Mouse (Mus musculus): ENCODE data around the gene Pip4k2a. TPM values are rescaled to one million over a fixed set of nuclear protein-coding genes. Genes with fewer than 3 reads are reported as not detected.
"Not testable (repeated sequence)": the region's sequence is repeated elsewhere in the genome, so short reads cannot be mapped to it uniquely, and the experiment has no call there.

Pip4k2a gene
- polyA plus RNA-seq, 2 experiments: 15.2 to 16.6 TPM

- DNase-seq (ENCODE audit: low read depth in 3 of 3, low spot score in 3 of 3) (no peak), ATAC-seq (ENCODE audit: insufficient read depth) (no peak)
- Histone ChIP-seq H3K9ac (replicated peaks) (no peak overlapping the region), H3K4me3 (ENCODE audit: insufficient read depth in 1 of 2, low read depth in 2 of 2, low read length in 2 of 2) (no peak overlapping the region), H3K36me3 (replicated peaks; ENCODE audit: control insufficient read depth, insufficient read depth, low read depth) (no peaks in the 10 kb centered on the region), H3K4me1 (replicated peaks; ENCODE audit: control insufficient read depth in 2 of 2, insufficient read depth in 2 of 2, low read length in 1 of 2) (peaks cover 9 to 17% of the 10 kb centered on the region in 2 experiments; a peak in 3 of 4 replicates), H3K9me3 (ENCODE audit: control insufficient read depth, low read length) (no peaks in the 10 kb centered on the region), H3K27me3 (ENCODE audit: control insufficient read depth, insufficient read depth, low read length) (no peaks in the 10 kb centered on the region), H3K4me2 (ENCODE audit: low read depth) (no peak overlapping the region), H3K27ac (no peak overlapping the region)
- TF ChIP-seq EP300 (IDR thresholded peaks at IDR 0.05; ENCODE audit: low read depth): no peak
- TF ChIP-seq CTCF (IDR thresholded peaks at IDR 0.05; ENCODE audit: low read depth): no peak
- 77% methylated on average over 1 of the region's 1 CpGs for WGBS (ENCODE audit: insufficient replicate concordance)
Observed at GRCm38 (mm10) chr2:19016839-19017238, 18.9 kb upstream of the Pip4k2a start.

GRCm38 (mm10) chr2:19016348-19016747, 18.4 kb upstream of the Pip4k2a start:
- no peak overlapping the region for H3K4me2 ChIP-seq (ENCODE audit: low read depth)
- H3K9ac ChIP-seq (replicated peaks): no peak overlapping the region
- TF ChIP-seq EP300 (IDR thresholded peaks at IDR 0.05; ENCODE audit: low read depth): no peak
- no peak for TF ChIP-seq CTCF (IDR thresholded peaks at IDR 0.05; ENCODE audit: low read depth)
- no peak overlapping the region for H3K27ac ChIP-seq
- no peak for DNase-seq (ENCODE audit: low read depth in 3 of 3, low spot score in 3 of 3)
- no peak overlapping the region for H3K4me3 ChIP-seq (ENCODE audit: insufficient read depth in 1 of 2, low read depth in 2 of 2, low read length in 2 of 2)
- no peaks in the 10 kb centered on the region for H3K27me3 ChIP-seq (ENCODE audit: control insufficient read depth, insufficient read depth, low read length)
- H3K9me3 ChIP-seq (ENCODE audit: control insufficient read depth, low read length): no peaks in the 10 kb centered on the region
- 65% methylated on average over 5 of the region's 5 CpGs for WGBS (ENCODE audit: insufficient replicate concordance)
- no peaks in the 10 kb centered on the region for H3K36me3 ChIP-seq (replicated peaks; ENCODE audit: control insufficient read depth, insufficient read depth, low read depth)
- H3K4me1 ChIP-seq (replicated peaks; ENCODE audit: control insufficient read depth in 2 of 2, insufficient read depth in 2 of 2, low read length in 1 of 2): peaks cover 9 to 17% of the 10 kb centered on the region in 2 experiments
- ATAC-seq (ENCODE audit: insufficient read depth): no peak

- H3K4me2 ChIP-seq (ENCODE audit: low read depth): peak overlapping the region; percentile 60
- no peaks in the 10 kb centered on the region for H3K9me3 ChIP-seq (ENCODE audit: control insufficient read depth, low read length)
- ATAC-seq (ENCODE audit: insufficient read depth) (peak; percentile 99), DNase-seq (ENCODE audit: low read depth in 3 of 3, low spot score in 3 of 3) (peak; percentile 93 to 96 (median 95))
- H3K27me3 ChIP-seq (ENCODE audit: control insufficient read depth, insufficient read depth, low read length): no peaks in the 10 kb centered on the region
- H3K4me3 ChIP-seq (ENCODE audit: insufficient read depth in 1 of 2, low read depth in 2 of 2, low read length in 2 of 2): peak overlapping the region; percentile 20 to 56; a peak in 3 of 4 replicates
- H3K9ac ChIP-seq (replicated peaks): peak overlapping the region; percentile 39
- no peaks in the 10 kb centered on the region for H3K36me3 ChIP-seq (replicated peaks; ENCODE audit: control insufficient read depth, insufficient read depth, low read depth)
- peaks cover 24 to 37% of the 10 kb centered on the region in 2 experiments for H3K4me1 ChIP-seq (replicated peaks; ENCODE audit: control insufficient read depth in 2 of 2, insufficient read depth in 2 of 2, low read length in 1 of 2)
- H3K27ac ChIP-seq: peak overlapping the region; percentile 79
- WGBS (ENCODE audit: insufficient replicate concordance): 10% methylated on average over 6 of the region's 6 CpGs
- TF ChIP-seq EP300 (IDR thresholded peaks at IDR 0.05; ENCODE audit: low read depth): peak; percentile 96
- no peak for TF ChIP-seq CTCF (IDR thresholded peaks at IDR 0.05; ENCODE audit: low read depth)
Observed at GRCm38 (mm10) chr2:19011443-19011842, 13.5 kb upstream of the Pip4k2a start.

GRCm38 (mm10) chr2:19010541-19010940, 12.6 kb upstream of the Pip4k2a start:
- peak; percentile 54; the same call in 1 of the 2 replicates for ATAC-seq (ENCODE audit: insufficient read depth)

GRCm38 (mm10) chr2:19007580-19007979, 9.7 kb upstream of the Pip4k2a start:
- Histone ChIP-seq H3K27me3 (ENCODE audit: control insufficient read depth, insufficient read depth, low read length) (no peaks in the 10 kb centered on the region), H3K9ac (replicated peaks) (no peak overlapping the region), H3K9me3 (ENCODE audit: control insufficient read depth, low read length) (no peaks in the 10 kb centered on the region), H3K27ac (no peak overlapping the region), H3K4me1 (replicated peaks; ENCODE audit: control insufficient read depth in 2 of 2, insufficient read depth in 2 of 2, low read length in 1 of 2) (peaks cover 21 to 32% of the 10 kb centered on the region in 2 experiments), H3K4me3 (ENCODE audit: insufficient read depth in 1 of 2, low read depth in 2 of 2, low read length in 2 of 2) (no peak overlapping the region), H3K4me2 (ENCODE audit: low read depth) (no peak overlapping the region), H3K36me3 (replicated peaks; ENCODE audit: control insufficient read depth, insufficient read depth, low read depth) (no peaks in the 10 kb centered on the region)
- DNase-seq (ENCODE audit: low read depth in 3 of 3, low spot score in 3 of 3) (no peak), ATAC-seq (ENCODE audit: insufficient read depth) (no peak)
- no peak for TF ChIP-seq EP300 (IDR thresholded peaks at IDR 0.05; ENCODE audit: low read depth)
- no peak for TF ChIP-seq CTCF (IDR thresholded peaks at IDR 0.05; ENCODE audit: low read depth)
- WGBS (ENCODE audit: insufficient replicate concordance): 66% methylated on average over 4 of the region's 4 CpGs

More at GRCm38 (mm10) chr2:19010541-19010940, 12.6 kb upstream of the Pip4k2a start:
- not testable (repeated sequence) for DNase-seq (ENCODE audit: low read depth in 3 of 3, low spot score in 3 of 3); H3K9me3 ChIP-seq (ENCODE audit: control insufficient read depth, low read length); H3K27me3 ChIP-seq (ENCODE audit: control insufficient read depth, insufficient read depth, low read length); H3K36me3 ChIP-seq (replicated peaks; ENCODE audit: control insufficient read depth, insufficient read depth, low read depth); H3K9ac ChIP-seq (replicated peaks)
- Histone ChIP-seq H3K4me3 (ENCODE audit: insufficient read depth in 1 of 2, low read depth in 2 of 2, low read length in 2 of 2) (peak overlapping the region in 1 of 2 experiments; percentile 56; a peak in 1 of 4 replicates), H3K27ac (peak overlapping the region; percentile 79), H3K4me1 (replicated peaks; ENCODE audit: control insufficient read depth in 2 of 2, insufficient read depth in 2 of 2, low read length in 1 of 2) (peaks cover 24 to 34% of the 10 kb centered on the region in 2 experiments), H3K4me2 (ENCODE audit: low read depth) (peak overlapping the region; percentile 60)
- WGBS (ENCODE audit: insufficient replicate concordance): 28% methylated on average over 1 of the region's 1 CpGs

All from liver, embryonic 14.5 days (tissue).